Mouse (Mus musculus) right cerebral cortex, adult 2 months (tissue): ENCODE results near the gene Cks1b.
"Not testable (repeated sequence)": the region's sequence is repeated elsewhere in the genome, so short reads cannot be mapped to it uniquely, and the experiment has no call there.

Source experiments
- DNase-seq, 2 experiments: peaks; one replicate each; pipeline ENCODE4 v3.0.0; 2021 to 2022; ENCODE audit warnings: low spot score in 2 of 2

Cks1b gene

GRCm38 (mm10) chr3:89418170-89418860 is at the start of gene Cks1b, which contains the start of gene Shc1:
Gene Cks1b, minus strand, starts transcription at chr3:89418383.
Gene Shc1, plus strand, starts transcription at chr3:89418443.
- DNase-seq, result peak; percentile 93

GRCm38 (mm10) chr3:89458965-89459807 is 41.0 kb upstream of the Cks1b start:
- peak; percentile 86 to 90 for DNase-seq

- DNase-seq, result no peak
Observed at GRCm38 (mm10) chr3:89458372-89458964, 40.3 kb upstream of the Cks1b start.

GRCm38 (mm10) chr3:89456726-89457665 is 38.8 kb upstream of the Cks1b start:
- peak; percentile 65 to 75 for DNase-seq

- DNase-seq, result no peak
Observed at GRCm38 (mm10) chr3:89455786-89456285, 37.7 kb upstream of the Cks1b start.

GRCm38 (mm10) chr3:89454401-89455177 is 36.4 kb upstream of the Cks1b start, which contains the start of gene Pmvk:
Gene Pmvk, plus strand, starts transcription at chr3:89454541.
- no peak for DNase-seq

GRCm38 (mm10) chr3:89451916-89452315 is 33.7 kb upstream of the Cks1b start:
- no peak for DNase-seq

- peak; percentile 75 to 79 for DNase-seq
Observed at GRCm38 (mm10) chr3:89449541-89449940, 31.4 kb upstream of the Cks1b start.

- no peak for DNase-seq
Observed at GRCm38 (mm10) chr3:89448720-89449537, 30.7 kb upstream of the Cks1b start.

GRCm38 (mm10) chr3:89440691-89441090 is 22.5 kb upstream of the Cks1b start:
- no peak for DNase-seq

GRCm38 (mm10) chr3:89437269-89437668 is 19.1 kb upstream of the Cks1b start:
- peak in 1 of 2 experiments; percentile 40 for DNase-seq

GRCm38 (mm10) chr3:89436176-89437113 is 18.3 kb upstream of the Cks1b start, which contains the start of gene Pbxip1:
Gene Pbxip1, plus strand, starts transcription at chr3:89436706.
- no peak for DNase-seq

GRCm38 (mm10) chr3:89435041-89435440 is 16.9 kb upstream of the Cks1b start:
- no peak for DNase-seq

GRCm38 (mm10) chr3:89434532-89434931 is 16.3 kb upstream of the Cks1b start:
- DNase-seq, result no peak

- DNase-seq, result no peak
Observed at GRCm38 (mm10) chr3:89432606-89433005, 14.4 kb upstream of the Cks1b start.

GRCm38 (mm10) chr3:89430171-89431159 is 12.3 kb upstream of the Cks1b start, which contains the start of gene Pygo2:
Gene Pygo2, plus strand, starts transcription at chr3:89430214.
- peak; percentile 94 to 96 for DNase-seq

- DNase-seq, result not testable (repeated sequence)
Observed at GRCm38 (mm10) chr3:89429021-89429420, 10.8 kb upstream of the Cks1b start.
